Mouse (Mus musculus) liver, adult 2 months (tissue): ENCODE measurements at regions not wholly inside any gene's neighbourhood (a gene's known extent, or its start where the extent isn't known, plus 50 kb on each side); places are given as distances from the start of the nearest gene placed in this dataset.

ENCODE experiments used
- DNase-seq: peaks from one replicate; pipeline ENCODE4 v3.0.0-alpha.2; 2011; ENCODE audit warnings: low read depth, low spot score; ENCODE audit errors: extremely low read depth
- H3K27ac ChIP-seq: fragments of 200-500 bp; replicated peaks from 2 replicates; pipeline ENCODE4 v1.5.1; 2012; ENCODE audit warnings: low read depth, mild to moderate bottlenecking, control low read depth, inconsistent platforms, low read length; ENCODE audit not compliant: insufficient read depth
- H3K27me3 ChIP-seq: fragments of 200-500 bp; 2 replicates; pipeline ENCODE4 v1.6.1; 2012; ENCODE audit warnings: mild to moderate bottlenecking, moderate library complexity, low read length, inconsistent platforms; ENCODE audit not compliant: control insufficient read depth, insufficient read depth
- H3K36me3 ChIP-seq: fragments of 200-500 bp; 2 replicates; pipeline ENCODE4 v1.6.1; 2012; ENCODE audit warnings: low read length, inconsistent platforms; ENCODE audit not compliant: control insufficient read depth, insufficient read depth
- H3K4me1 ChIP-seq: fragments of 200-500 bp; 2 replicates; pipeline ENCODE4 v1.6.1; 2011; ENCODE audit warnings: low read length; ENCODE audit not compliant: control insufficient read depth, insufficient read depth
- H3K4me3 ChIP-seq: fragments of 200-500 bp; 2 replicates; pipeline ENCODE4 v1.5.1; 2011; ENCODE audit warnings: low read depth, mild to moderate bottlenecking, control low read depth, low read length, moderate library complexity; ENCODE audit not compliant: insufficient read depth
- H3K79me2 ChIP-seq: fragments of 200-500 bp; 2 replicates; pipeline ENCODE4 v1.6.1; 2012; ENCODE audit warnings: inconsistent platforms, mild to moderate bottlenecking, low read length, moderate library complexity; ENCODE audit not compliant: control insufficient read depth, insufficient read depth
- H3K9ac ChIP-seq: fragments of 200-500 bp; 2 replicates; pipeline ENCODE4 v1.6.1; 2012; ENCODE audit warnings: low read depth, mild to moderate bottlenecking, control low read depth, inconsistent platforms, low read length
- CTCF ChIP-seq: fragments of 200-500 bp; IDR thresholded peaks from 2 replicates; pipeline ENCODE4 v1.5.1; 2011; ENCODE audit warnings: low read depth, low read length, control low read depth
- POLR2A ChIP-seq: fragments of 200-500 bp; IDR thresholded peaks from 2 replicates; pipeline ENCODE4 v1.6.1; 2011; ENCODE audit warnings: low read length, control low read depth; ENCODE audit not compliant: insufficient read depth; ENCODE audit errors: extremely low read depth
- WGBS: fragments of 180-500 bp; shearing (Covaris S2); methylation state at CpG from one replicate; pipeline ENCODE4 v1.1.7; 2018; 5-methylcytosine and 5-hydroxymethylcytosine counted together

- Histone ChIP-seq H3K79me2 (no peaks in the 10 kb centered on the region), H3K36me3 (no peaks in the 10 kb centered on the region), H3K27ac (no peak overlapping the region), H3K4me1 (no peaks in the 10 kb centered on the region), H3K9ac (no peak overlapping the region), H3K27me3 (no peaks in the 10 kb centered on the region), H3K4me3 (no peak overlapping the region)
- DNase-seq = no peak
- TF ChIP-seq CTCF (no peak), POLR2A (no peak)
Observed at GRCm38 (mm10) chr4:81037336-81037902, 127.0 kb downstream of the Lurap1l start.

DNA sequence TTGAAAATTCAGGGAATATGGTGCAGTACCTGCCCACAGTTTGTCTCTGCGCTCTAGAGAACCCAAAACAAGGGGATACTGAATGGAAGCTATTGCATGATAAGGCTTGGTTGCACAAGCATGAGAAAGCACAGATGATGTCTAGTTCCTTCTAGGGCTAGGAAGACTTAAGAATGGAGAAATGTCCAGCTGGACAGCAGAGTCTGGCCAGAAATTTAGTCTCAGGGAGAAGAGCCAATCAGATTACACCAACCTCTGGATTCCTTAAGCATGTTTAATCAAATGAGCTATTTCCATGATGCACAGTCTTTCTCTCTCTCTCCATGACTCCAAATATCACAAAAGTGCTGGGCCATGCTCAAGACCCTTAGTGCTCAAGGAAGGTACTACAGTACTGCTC is 147.8 kb downstream of the Lurap1l start:
- WGBS = 95% methylated on average over 1 of the region's 1 CpGs
- Histone ChIP-seq H3K9ac (no peak overlapping the region), H3K27ac (no peak overlapping the region), H3K4me3 (no peak overlapping the region), H3K4me1 (no peaks in the 10 kb centered on the region), H3K79me2 (no peaks in the 10 kb centered on the region), H3K27me3 (no peaks in the 10 kb centered on the region), H3K36me3 (no peaks in the 10 kb centered on the region)
- TF ChIP-seq POLR2A (no peak), CTCF (no peak)
- no peak for DNase-seq

DNA sequence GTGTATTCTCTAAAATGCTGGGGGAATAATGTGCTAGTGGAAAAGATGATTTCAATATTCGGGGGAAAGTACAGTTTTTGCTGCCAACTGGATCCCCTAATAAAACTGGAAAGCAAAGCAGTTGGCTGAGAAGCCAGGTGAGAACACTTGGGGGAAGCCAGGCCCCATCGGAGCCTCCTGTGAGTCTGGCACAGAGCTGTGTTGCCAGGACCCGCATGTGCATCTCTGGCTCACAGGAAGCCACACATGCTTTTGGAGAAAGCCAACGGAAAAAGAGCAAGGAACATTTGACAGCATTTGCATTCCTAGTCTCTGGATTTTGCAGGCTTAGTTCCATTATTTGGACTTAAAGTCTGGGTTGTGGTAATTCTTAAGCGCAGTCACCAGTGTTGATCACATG is 148.4 kb downstream of the Lurap1l start:
- H3K27me3 ChIP-seq = no peaks in the 10 kb centered on the region
- no peak overlapping the region for H3K9ac ChIP-seq
- TF ChIP-seq CTCF (no peak), POLR2A (no peak)
- no peaks in the 10 kb centered on the region for H3K36me3 ChIP-seq
- H3K4me3 ChIP-seq = no peak overlapping the region
- H3K27ac ChIP-seq = no peak overlapping the region
- H3K79me2 ChIP-seq = no peaks in the 10 kb centered on the region
- 84% methylated on average over 5 of the region's 5 CpGs for WGBS
- DNase-seq = no peak
- no peaks in the 10 kb centered on the region for H3K4me1 ChIP-seq

GRCm38 (mm10) chr4:81059356-81059755 is 148.9 kb downstream of the Lurap1l start:
- no peaks in the 10 kb centered on the region for H3K36me3 ChIP-seq
- DNase-seq = no peak
- H3K27me3 ChIP-seq = no peaks in the 10 kb centered on the region
- H3K79me2 ChIP-seq = no peaks in the 10 kb centered on the region
- no peak overlapping the region for H3K9ac ChIP-seq
- H3K27ac ChIP-seq = no peak overlapping the region
- H3K4me3 ChIP-seq = no peak overlapping the region
- 84% methylated on average over 3 of the region's 3 CpGs for WGBS
- H3K4me1 ChIP-seq = no peaks in the 10 kb centered on the region
- no peak for TF ChIP-seq CTCF
- TF ChIP-seq POLR2A = no peak

GRCm38 (mm10) chr4:81082290-81082947 is 172.0 kb downstream of the Lurap1l start:
- Histone ChIP-seq H3K9ac (no peak overlapping the region), H3K4me3 (no peak overlapping the region), H3K79me2 (no peaks in the 10 kb centered on the region), H3K36me3 (no peaks in the 10 kb centered on the region), H3K4me1 (no peaks in the 10 kb centered on the region), H3K27ac (no peak overlapping the region), H3K27me3 (no peaks in the 10 kb centered on the region)
- 78% methylated on average over 6 of the region's 6 CpGs for WGBS
- TF ChIP-seq POLR2A (no peak), CTCF (no peak)
- DNase-seq = no peak

GRCm38 (mm10) chr4:81085188-81085587 is 174.7 kb downstream of the Lurap1l start:
- no peak overlapping the region for H3K9ac ChIP-seq
- no peaks in the 10 kb centered on the region for H3K27me3 ChIP-seq
- 73% methylated on average over 4 of the region's 4 CpGs for WGBS
- no peaks in the 10 kb centered on the region for H3K36me3 ChIP-seq
- no peaks in the 10 kb centered on the region for H3K4me1 ChIP-seq
- no peaks in the 10 kb centered on the region for H3K79me2 ChIP-seq
- TF ChIP-seq CTCF (no peak), POLR2A (no peak)
- no peak for DNase-seq
- no peak overlapping the region for H3K4me3 ChIP-seq
- H3K27ac ChIP-seq = no peak overlapping the region
